Mouse (Mus musculus) heart, adult 2 months (tissue): ENCODE data around the gene Tmem143.

Experiments
- CTCF ChIP-seq: fragments of 200-600 bp; IDR thresholded peaks from 2 replicates; pipeline ENCODE4 v1.8.1; 2022; ENCODE audit warnings: antibody characterized with exemption, mild to moderate bottlenecking, moderate library complexity
- EP300 ChIP-seq: fragments of 200-500 bp; IDR thresholded peaks from 2 replicates; pipeline ENCODE4 v1.6.1; 2011; ENCODE audit warnings: low read depth, low read length, control low read depth; ENCODE audit not compliant: insufficient read depth
- POLR2A ChIP-seq: fragments of 200-500 bp; IDR thresholded peaks from 2 replicates; pipeline ENCODE4 v1.6.1; 2011; ENCODE audit warnings: mild to moderate bottlenecking, low read depth, low read length, control low read depth; ENCODE audit not compliant: insufficient read depth

DNA sequence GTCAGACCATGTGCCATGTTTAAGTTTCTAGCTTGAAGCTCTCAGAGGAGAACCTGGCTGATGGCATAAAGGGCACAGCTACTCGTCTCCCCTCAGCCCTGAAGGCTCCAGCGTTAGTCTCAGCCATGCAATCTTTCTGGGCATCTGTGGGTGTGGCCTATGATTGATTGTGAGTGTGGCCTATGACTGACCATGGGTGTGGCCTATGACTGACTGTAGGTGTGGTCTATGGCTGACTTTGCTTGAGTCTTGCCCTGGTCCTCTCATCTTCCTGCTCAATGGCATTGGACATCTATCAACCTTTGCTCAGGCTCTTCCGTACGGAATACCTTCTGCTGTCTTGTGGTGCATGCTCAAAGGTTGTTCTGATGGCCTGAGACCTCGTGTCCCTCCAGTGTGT, 4.8 kb downstream of the Tmem143 start:
- TF ChIP-seq EP300 (no peak), CTCF (no peak), POLR2A (no peak)
